ENCODE assay signal across 8 mouse cellular contexts in the genomic region with DNA sequence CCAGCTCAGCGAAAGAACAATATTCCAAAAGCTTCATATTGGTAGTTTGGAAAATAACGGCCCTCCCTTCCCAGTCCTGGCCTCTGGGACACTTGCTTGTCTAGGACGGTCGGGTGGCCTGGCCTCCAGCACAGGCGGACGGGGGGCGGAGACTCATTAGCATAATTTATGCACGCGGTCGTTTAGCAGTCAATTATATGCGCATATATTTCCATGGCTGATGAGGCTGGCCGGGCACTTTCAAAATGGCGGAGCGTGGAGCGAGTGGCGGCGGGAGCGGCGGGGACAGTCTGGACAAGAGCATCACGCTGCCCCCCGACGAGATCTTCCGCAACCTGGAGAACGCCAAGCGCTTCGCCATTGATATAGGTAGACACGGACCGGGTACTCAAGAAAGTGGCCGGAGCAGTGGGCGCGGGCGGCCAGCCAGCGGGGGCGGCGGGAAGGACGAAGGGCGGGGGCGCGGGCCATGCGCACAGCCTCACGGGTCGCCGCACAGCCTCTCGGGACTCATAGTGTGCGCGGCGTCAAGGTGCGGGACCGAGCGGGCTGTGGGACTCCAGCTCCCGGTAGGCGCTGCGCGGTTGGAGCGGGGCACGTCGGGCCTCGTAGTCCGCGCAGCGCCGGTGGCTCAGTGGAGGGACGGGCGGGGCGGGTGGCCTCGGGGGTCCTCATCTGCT. TPM values are rescaled to one million over a fixed set of nuclear protein-coding genes. Genes with fewer than 3 reads are reported as not detected.
DNase-seq lines count a peak whose midpoint lies in the region; ATAC-seq and TF ChIP-seq lines count a peak whose summit lies in the region.

A gene (plus strand): TSS at position 223 of the 680 bp plus-strand sequence.

- no peak for TF ChIP-seq CTCF in cortical plate, adult 2 months (IDR thresholded peaks at IDR 0.05; ENCODE audit: extremely low read depth, insufficient read depth, low read length)

- TF ChIP-seq POLR2A in cortical plate, adult 2 months (IDR thresholded peaks at IDR 0.05; ENCODE audit: extremely low read depth, insufficient read depth, low read length), result peak; percentile 62

- H3K4me3 ChIP-seq in cortical plate, adult 2 months (ENCODE audit: insufficient read depth, low read length), result peak within 1 kb of the TSS; percentile 93

- peaks cover 3% of the 10 kb centered on the region for H3K4me1 ChIP-seq in cortical plate, adult 2 months (ENCODE audit: control insufficient read depth, insufficient read depth, low read length)

- H3K27ac ChIP-seq in cortical plate, adult 2 months (ENCODE audit: insufficient read depth, low read length), result peak within 1 kb of the TSS; percentile 93

- ATAC-seq in megakaryocyte, adult 5-6 weeks (ENCODE audit: poor library complexity, severe bottlenecking), result peak; percentile 78

- DNase-seq in adipocyte (ENCODE audit: low spot score), result peak; percentile 91
- peak; percentile 82 for DNase-seq in gastrocnemius, postnatal 10 days
- peak; percentile 92 for DNase-seq in induced T-regulatory cell, adult 2 months (ENCODE audit: low read depth)
- peak; percentile 84 to 92 for DNase-seq in left cerebral cortex, adult 8-10 months (ENCODE audit: low spot score in 2 of 2)
- peak; percentile 94 for DNase-seq in right cerebral cortex, adult 18-20 months
- peak; percentile 81 for DNase-seq in urinary bladder, adult 2 months (ENCODE audit: low spot score)

RNA-seq across cellular contexts. Expression of the gene that starts here (rescaled TPM):
- polyA plus RNA-seq in cortical plate, adult 2 months (2012; rRNA removed), result 64.5 and 68.2 TPM in 2 replicates
- total RNA-seq in gastrocnemius, postnatal 10 days (2021), result 10 to 100 TPM; 26.1 to 28.7 TPM
- total RNA-seq in left cerebral cortex, adult 8-10 months (2022), result 10 to 100 TPM; 35.5 to 44.7 (median 38.6) TPM
- total RNA-seq in megakaryocyte, adult 5-6 weeks (2015), result 28.8 and 36.1 TPM in 2 replicates
- 19.1 and 27.0 TPM in 2 replicates for total RNA-seq in megakaryocyte, adult 5-6 weeks (2017)
- 39.8 and 45.9 TPM in 2 replicates for polyA plus RNA-seq in urinary bladder, adult 2 months (2012; rRNA removed)

Comparison
In these comparisons a context has a peak if more than half of its experiments do, and no peak if none do; other contexts are left out.
1. Peak in every context shown above with its lines: DNase-seq, ATAC-seq, H3K4me3 ChIP-seq and H3K27ac ChIP-seq.